Mouse (Mus musculus) small intestine, adult 2 months (tissue): Measurements from ENCODE around the gene Crtam. TPM values are rescaled to one million over a fixed set of nuclear protein-coding genes. Genes with fewer than 3 reads are reported as not detected.

Experiments used
- H3K27ac ChIP-seq: fragments of 200-500 bp; 2 replicates; pipeline ENCODE4 v1.5.1; 2012; ENCODE audit warnings: low read depth, low read length, control low read depth, inconsistent platforms; ENCODE audit not compliant: insufficient read depth
- H3K27me3 ChIP-seq: fragments of 200-500 bp; 2 replicates; pipeline ENCODE4 v1.6.1; 2012; ENCODE audit warnings: mild to moderate bottlenecking, moderate library complexity, low read length, inconsistent platforms; ENCODE audit not compliant: control insufficient read depth, insufficient read depth
- H3K36me3 ChIP-seq: fragments of 200-500 bp; 2 replicates; pipeline ENCODE4 v1.6.1; 2012; ENCODE audit warnings: mild to moderate bottlenecking, low read length, control low read depth, inconsistent platforms; ENCODE audit not compliant: control insufficient read depth, insufficient read depth
- H3K4me1 ChIP-seq: fragments of 200-500 bp; 2 replicates; pipeline ENCODE4 v1.6.1; 2012; ENCODE audit warnings: low read length, inconsistent platforms, mixed read lengths; ENCODE audit not compliant: control insufficient read depth, insufficient read depth, insufficient read length
- H3K4me3 ChIP-seq: fragments of 200-500 bp; 2 replicates; pipeline ENCODE4 v1.5.1; 2012; ENCODE audit warnings: low read depth, mild to moderate bottlenecking, control low read depth, inconsistent platforms, low read length, moderate library complexity
- CTCF ChIP-seq: fragments of 200-500 bp; IDR thresholded peaks from 2 replicates; pipeline ENCODE4 v1.5.1; 2012; ENCODE audit warnings: low read depth, mild to moderate bottlenecking, control low read depth, inconsistent platforms, low read length, moderate library complexity, mixed read lengths; ENCODE audit not compliant: insufficient replicate concordance, insufficient read length; ENCODE audit errors: extremely low read depth
- POLR2A ChIP-seq: fragments of 200-500 bp; IDR thresholded peaks from 2 replicates; pipeline ENCODE4 v1.6.1; 2012; ENCODE audit warnings: low read depth, mild to moderate bottlenecking, control low read depth, inconsistent platforms, low read length, moderate library complexity
- WGBS: fragments of 180-500 bp; shearing (Covaris S2); methylation state at CpG from one replicate; pipeline ENCODE4 v1.1.7; 2018; 5-methylcytosine and 5-hydroxymethylcytosine counted together
- polyA plus RNA-seq: library from polyadenylated mRNA; depleted of rRNA; stranded (reverse); fragments of >200 nt; gene quantifications from 2 replicates; pipeline ENCODE4 v1.2.3, GENCODE M21; 2012

Gene Crtam
- polyA plus RNA-seq, 1 experiment = 0.08 TPM

DNA sequence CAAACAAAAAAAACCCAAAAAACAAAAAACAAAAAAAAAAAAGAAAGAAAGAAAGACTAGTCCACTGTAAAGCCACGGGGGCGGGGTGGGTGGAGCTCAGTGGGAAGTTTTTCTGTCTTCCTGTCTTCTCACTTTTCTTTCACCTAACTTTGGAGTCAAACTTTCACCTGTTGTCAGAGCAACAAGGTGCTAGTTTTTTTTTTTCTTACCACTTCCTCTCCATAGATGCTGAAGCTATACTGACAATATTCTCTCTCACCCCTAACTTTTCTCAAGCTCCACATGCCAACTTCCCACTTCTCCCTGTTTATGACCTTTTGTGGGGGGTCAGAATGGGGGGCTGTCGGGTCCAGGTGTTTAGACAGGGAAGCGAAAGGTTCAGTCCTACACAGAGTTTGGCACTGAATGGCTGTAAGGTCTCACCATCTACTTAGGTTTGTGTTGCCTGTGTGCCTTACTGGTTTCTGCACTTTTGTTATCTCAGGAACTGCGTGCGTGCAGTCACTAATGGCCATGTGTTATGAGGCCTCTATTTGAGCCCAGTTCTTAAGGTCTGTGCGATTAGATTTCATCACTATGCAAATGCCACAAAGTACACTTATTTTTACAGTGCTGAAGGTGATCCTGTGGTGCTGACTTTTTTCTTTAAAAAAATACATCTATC, 7.2 kb downstream of the Crtam start:
- TF ChIP-seq POLR2A (no peak), CTCF (no peak)
- 65% methylated on average over 7 of the region's 7 CpGs for WGBS
- Histone ChIP-seq H3K27ac (no peak overlapping the region), H3K4me1 (no peaks in the 10 kb centered on the region), H3K36me3 (no peaks in the 10 kb centered on the region), H3K4me3 (no peak overlapping the region), H3K27me3 (no peaks in the 10 kb centered on the region)

GRCm38 (mm10) chr9:40994075-40994474, 10.4 kb downstream of the Crtam start:
- Histone ChIP-seq H3K27me3 (no peaks in the 10 kb centered on the region), H3K4me1 (no peaks in the 10 kb centered on the region), H3K27ac (no peak overlapping the region), H3K36me3 (no peaks in the 10 kb centered on the region), H3K4me3 (no peak overlapping the region)
- TF ChIP-seq CTCF = no peak
- no peak for TF ChIP-seq POLR2A
- 71% methylated on average over 5 of the region's 5 CpGs for WGBS

- Histone ChIP-seq H3K27ac (no peak overlapping the region), H3K27me3 (no peaks in the 10 kb centered on the region), H3K36me3 (no peaks in the 10 kb centered on the region), H3K4me1 (no peaks in the 10 kb centered on the region), H3K4me3 (no peak overlapping the region)
- WGBS = 78% methylated on average over 6 of the region's 6 CpGs
- TF ChIP-seq CTCF = no peak
- no peak for TF ChIP-seq POLR2A
Observed at GRCm38 (mm10) chr9:40991511-40991910, 12.9 kb downstream of the Crtam start.

- WGBS = 36% methylated on average over 4 of the region's 4 CpGs
- no peak overlapping the region for H3K27ac ChIP-seq
- H3K4me1 ChIP-seq = no peaks in the 10 kb centered on the region
- peak; percentile 13; the same call in 1 of the 2 replicates for TF ChIP-seq CTCF
- TF ChIP-seq POLR2A = no peak
- no peaks in the 10 kb centered on the region for H3K27me3 ChIP-seq
- H3K4me3 ChIP-seq = no peak overlapping the region
- no peaks in the 10 kb centered on the region for H3K36me3 ChIP-seq
Observed at GRCm38 (mm10) chr9:40989940-40990588, 14.4 kb downstream of the Crtam start.

GRCm38 (mm10) chr9:40984313-40984712, 20.1 kb downstream of the Crtam start:
- TF ChIP-seq CTCF = no peak
- no peak for TF ChIP-seq POLR2A
- no peaks in the 10 kb centered on the region for H3K4me1 ChIP-seq
- H3K27me3 ChIP-seq = no peaks in the 10 kb centered on the region
- H3K36me3 ChIP-seq = no peaks in the 10 kb centered on the region
- 72% methylated on average over 3 of the region's 3 CpGs for WGBS
- no peak overlapping the region for H3K27ac ChIP-seq
- no peak overlapping the region for H3K4me3 ChIP-seq

DNA sequence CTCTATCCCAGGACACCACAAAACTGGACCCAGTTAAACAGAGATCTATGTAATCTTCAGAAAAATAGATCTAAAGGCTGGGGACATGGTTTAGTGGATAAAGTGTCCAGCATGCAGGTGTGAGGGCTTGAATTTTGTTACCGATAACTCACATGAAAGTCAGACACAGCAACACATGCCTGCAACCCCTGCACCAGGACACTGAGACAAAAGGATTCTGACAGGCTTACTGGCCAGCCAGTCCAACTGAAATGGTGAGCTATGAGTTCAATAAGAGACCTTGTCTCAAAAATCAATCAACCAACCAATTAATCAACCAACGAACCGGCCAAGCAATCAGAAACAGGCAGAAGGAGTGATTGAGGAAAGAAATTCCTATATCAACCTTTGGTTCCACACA, 20.7 kb downstream of the Crtam start:
- TF ChIP-seq POLR2A = no peak
- no peak for TF ChIP-seq CTCF
- no peaks in the 10 kb centered on the region for H3K4me1 ChIP-seq
- H3K27ac ChIP-seq = no peak overlapping the region
- H3K4me3 ChIP-seq = no peak overlapping the region
- no peaks in the 10 kb centered on the region for H3K27me3 ChIP-seq
- no peaks in the 10 kb centered on the region for H3K36me3 ChIP-seq
- WGBS = 60% methylated on average over 3 of the region's 3 CpGs

DNA sequence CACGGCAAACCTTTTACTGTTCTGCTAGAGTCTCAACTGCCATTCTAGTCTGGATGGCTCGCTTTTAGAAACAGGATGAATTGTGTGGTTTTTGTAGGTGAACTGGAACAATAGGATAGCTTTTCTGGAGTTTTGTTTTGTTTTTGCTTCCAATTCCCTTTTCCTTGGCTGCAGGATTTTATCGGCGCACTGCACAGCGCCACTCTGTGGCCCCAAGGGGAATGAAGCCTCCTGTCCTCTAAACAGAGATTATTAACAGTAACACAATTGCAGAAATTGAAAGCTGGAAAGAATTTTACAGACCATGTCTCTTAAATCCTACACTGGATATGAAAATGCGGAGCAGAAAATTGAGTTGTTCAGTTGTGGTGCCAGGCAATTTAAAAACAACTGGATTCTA, 21.9 kb downstream of the Crtam start:
- TF ChIP-seq CTCF (peak; percentile 32; the same call in 1 of the 2 replicates), POLR2A (no peak)
- Histone ChIP-seq H3K36me3 (no peaks in the 10 kb centered on the region), H3K4me1 (no peaks in the 10 kb centered on the region), H3K4me3 (no peak overlapping the region), H3K27me3 (no peaks in the 10 kb centered on the region), H3K27ac (no peak overlapping the region)
- 44% methylated on average over 6 of the region's 6 CpGs for WGBS
